Mouse (Mus musculus): Measurements from ENCODE around the gene Arl6ip4. TPM values are rescaled to one million over a fixed set of nuclear protein-coding genes. Genes with fewer than 3 reads are reported as not detected.

Arl6ip4 gene
- 30.4 and 31.1 TPM in 2 replicates for polyA plus RNA-seq (2012; rRNA removed; ENCODE audit: low replicate concordance)

DNA sequence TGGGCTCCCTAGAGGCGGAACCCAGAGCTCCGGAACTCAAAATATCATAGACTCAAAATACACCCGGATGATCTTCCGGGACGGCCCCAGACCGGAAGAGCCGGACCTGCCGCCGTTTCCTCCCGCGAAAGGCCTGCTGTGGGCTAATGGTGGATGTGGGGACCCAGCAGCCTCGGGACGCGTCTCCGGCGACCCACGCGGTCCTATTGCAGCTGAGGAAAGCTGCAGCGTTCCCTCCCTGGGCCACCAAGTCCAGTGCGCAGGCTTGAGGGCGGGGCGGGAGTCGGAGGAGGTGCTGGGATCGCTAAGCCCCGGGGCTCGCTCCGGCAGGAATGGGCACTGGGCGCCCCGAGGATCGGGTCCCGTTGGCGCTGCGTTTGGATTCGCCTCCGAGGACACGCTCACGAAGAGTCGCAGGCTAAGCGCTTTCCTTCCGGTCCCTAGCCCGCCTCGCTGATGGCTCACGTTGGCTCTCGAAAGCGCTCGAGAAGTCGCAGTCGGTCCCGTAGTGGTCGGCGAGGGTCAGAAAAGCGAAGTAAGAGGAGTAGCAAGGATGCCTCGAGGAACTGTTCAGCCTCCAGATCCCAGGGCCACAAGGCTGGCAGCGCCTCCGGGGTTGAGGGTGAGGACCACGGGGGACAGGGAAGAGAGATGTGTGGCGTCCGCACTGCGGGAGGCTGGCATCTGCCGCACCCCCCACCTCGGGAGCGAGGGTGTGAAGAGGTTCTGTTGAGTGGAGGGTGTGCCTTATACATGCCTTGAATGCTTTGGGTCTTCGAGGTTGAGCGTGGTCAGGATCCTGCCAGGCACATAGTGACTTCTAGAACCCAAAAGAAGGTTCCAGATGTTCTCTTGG, at the start of gene Arl6ip4:
Gene Arl6ip4 (plus strand): TSS at position 100 of the 856 bp plus-strand sequence.

DNA sequence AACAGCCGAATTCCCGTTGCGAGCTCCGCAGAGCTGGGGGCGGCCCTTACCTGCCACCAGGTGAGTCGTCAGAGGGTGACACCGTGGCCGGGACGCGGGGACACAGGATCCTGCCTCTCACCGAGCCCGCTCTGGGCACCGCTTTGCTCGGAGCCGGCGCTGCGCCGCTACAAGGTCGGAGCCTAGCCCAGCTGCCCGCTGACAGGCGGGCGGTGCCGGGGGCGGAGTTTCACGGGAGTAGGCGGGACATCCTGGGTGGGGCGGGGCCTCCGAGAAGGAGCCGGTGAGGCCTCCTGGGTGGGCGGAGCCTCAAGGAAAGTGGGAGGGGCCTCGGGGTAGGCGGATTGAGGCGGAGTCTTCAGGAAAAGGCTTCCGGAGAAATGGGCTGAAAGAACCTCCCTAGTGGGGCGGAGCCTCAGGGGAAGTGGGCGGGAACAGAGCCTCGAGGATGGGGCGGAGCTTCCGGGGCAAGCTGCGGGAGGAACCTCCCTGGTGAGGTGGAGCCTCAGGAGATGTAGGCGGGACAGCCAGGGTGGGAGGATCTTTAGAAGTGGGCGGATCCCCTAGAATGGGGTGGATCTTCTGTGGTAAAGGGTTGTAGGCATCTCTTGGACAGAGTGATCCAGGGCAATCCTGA, 20.2 kb upstream of the Arl6ip4 start, which contains the start of gene Abcb9:
Gene Abcb9 (minus strand): TSS at position 203 of the 637 bp plus-strand sequence.

DNA sequence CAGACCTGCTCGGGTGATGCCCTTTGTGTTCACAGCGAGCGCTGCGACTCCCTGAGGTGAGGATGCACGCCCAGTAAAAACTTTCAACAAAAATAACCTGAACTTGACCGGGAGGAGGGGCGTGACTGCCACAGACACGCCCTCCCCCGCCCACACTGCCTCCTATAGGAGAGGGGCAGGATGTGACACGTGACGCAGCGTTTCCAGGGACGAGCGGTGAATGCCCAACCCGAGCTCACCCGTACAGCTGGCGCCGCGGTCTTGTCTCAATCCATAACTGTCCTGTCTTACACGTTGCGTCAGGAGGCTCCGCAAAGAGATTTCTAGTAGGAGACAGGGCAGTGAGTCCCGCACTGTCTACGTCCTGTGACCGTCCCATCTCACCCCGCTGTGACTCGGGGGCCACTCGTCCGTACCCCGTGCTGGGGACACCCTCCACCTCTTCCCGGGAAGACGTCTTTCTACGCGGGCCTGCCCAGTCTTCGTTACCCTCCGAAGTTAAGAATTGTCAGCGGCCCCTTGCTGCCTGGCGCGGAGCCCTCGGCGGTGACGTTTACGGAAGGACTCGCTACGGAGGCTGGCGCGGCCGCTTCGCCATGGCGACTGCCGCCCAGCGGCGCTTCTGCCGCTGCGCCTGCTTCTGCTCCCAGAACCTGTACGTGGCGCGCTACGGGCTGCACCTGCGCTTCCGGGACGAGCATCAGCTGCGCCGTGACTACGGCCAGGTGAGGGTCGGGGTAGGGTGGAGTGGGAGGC, 4.0 kb upstream of the Arl6ip4 start, which contains the start of gene Ogfod2:
Gene Ogfod2 (plus strand): TSS at position 556 of the 756 bp plus-strand sequence.

Other genes with a start within 250 kb of the Arl6ip4 start
- gene Hcar1, start 236.1 kb upstream of the Arl6ip4 start, polyA plus RNA-seq (2012; rRNA removed; ENCODE audit: low replicate concordance): 42.3 and 78.0 TPM in 2 replicates
- gene Denr, start 208.9 kb upstream of the Arl6ip4 start, polyA plus RNA-seq (2012; rRNA removed; ENCODE audit: low replicate concordance): 13.5 and 17.4 TPM in 2 replicates
- 1.4 TPM in 2 replicates for gene Gm43518, start 188.7 kb upstream of the Arl6ip4 start, polyA plus RNA-seq (2012; rRNA removed; ENCODE audit: low replicate concordance)
- 4.1 and 6.1 TPM in 2 replicates for gene Ccdc62, start 185.4 kb upstream of the Arl6ip4 start, polyA plus RNA-seq (2012; rRNA removed; ENCODE audit: low replicate concordance)
- gene Hip1r, start 142.5 kb upstream of the Arl6ip4 start, polyA plus RNA-seq (2012; rRNA removed; ENCODE audit: low replicate concordance): 8.6 and 11.8 TPM in 2 replicates
- 12.1 and 29.0 TPM in 2 replicates for gene Vps37b, start 83.8 kb upstream of the Arl6ip4 start, polyA plus RNA-seq (2012; rRNA removed; ENCODE audit: low replicate concordance)
- gene Abcb9, start 20.3 kb upstream of the Arl6ip4 start, polyA plus RNA-seq (2012; rRNA removed; ENCODE audit: low replicate concordance): 8.1 and 16.8 TPM in 2 replicates
- gene Ogfod2, start 3.8 kb upstream of the Arl6ip4 start, polyA plus RNA-seq (2012; rRNA removed; ENCODE audit: low replicate concordance): 43.3 and 53.1 TPM in 2 replicates
- gene Pitpnm2, start 133.7 kb downstream of the Arl6ip4 start, polyA plus RNA-seq (2012; rRNA removed; ENCODE audit: low replicate concordance): 54.4 and 54.8 TPM in 2 replicates
- 2.2 and 5.1 TPM in 2 replicates for gene Mphosph9, start 211.9 kb downstream of the Arl6ip4 start, polyA plus RNA-seq (2012; rRNA removed; ENCODE audit: low replicate concordance)
- gene 2810006K23Rik, start 212.0 kb downstream of the Arl6ip4 start, polyA plus RNA-seq (2012; rRNA removed; ENCODE audit: low replicate concordance): 8.2 and 10.9 TPM in 2 replicates
- gene Cdk2ap1, start 247.0 kb downstream of the Arl6ip4 start, polyA plus RNA-seq (2012; rRNA removed; ENCODE audit: low replicate concordance): 120 and 196 TPM in 2 replicates

Measured in subcutaneous adipose tissue, adult 2 months (tissue).